Mouse (Mus musculus) cerebellum, adult 8-10 months (tissue): Measurements from ENCODE around the gene Thada.
"Not testable (repeated sequence)": the region's sequence is repeated elsewhere in the genome, so short reads cannot be mapped to it uniquely, and the experiment has no call there.

Source experiments
- DNase-seq: peaks from one replicate; pipeline ENCODE4 v3.0.0; 2022

The Thada gene

DNA sequence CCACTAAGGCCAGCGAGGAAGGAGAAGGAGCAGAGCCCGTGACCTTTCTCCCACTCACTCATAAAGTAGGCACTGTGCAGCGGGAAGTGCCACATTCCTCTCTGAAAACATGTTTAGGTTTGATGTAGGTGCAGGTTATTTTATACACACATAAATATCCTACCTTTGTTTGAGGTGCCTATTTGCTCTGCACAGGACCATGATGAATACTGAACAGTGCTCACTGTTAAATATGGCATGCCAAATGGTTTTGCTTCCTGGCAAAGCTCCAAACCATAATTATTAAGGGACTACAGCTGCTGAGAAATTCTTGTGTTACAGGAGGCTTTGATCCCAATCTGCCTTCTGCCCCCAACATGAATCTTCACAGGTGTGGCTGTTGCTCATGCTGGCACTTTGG lies 259.8 kb downstream of the Thada start:
- DNase-seq = no peak

- DNase-seq = no peak
These were observed 261.0 kb downstream of the Thada start for GRCm38 (mm10) chr17:84204962-84205361.

DNA sequence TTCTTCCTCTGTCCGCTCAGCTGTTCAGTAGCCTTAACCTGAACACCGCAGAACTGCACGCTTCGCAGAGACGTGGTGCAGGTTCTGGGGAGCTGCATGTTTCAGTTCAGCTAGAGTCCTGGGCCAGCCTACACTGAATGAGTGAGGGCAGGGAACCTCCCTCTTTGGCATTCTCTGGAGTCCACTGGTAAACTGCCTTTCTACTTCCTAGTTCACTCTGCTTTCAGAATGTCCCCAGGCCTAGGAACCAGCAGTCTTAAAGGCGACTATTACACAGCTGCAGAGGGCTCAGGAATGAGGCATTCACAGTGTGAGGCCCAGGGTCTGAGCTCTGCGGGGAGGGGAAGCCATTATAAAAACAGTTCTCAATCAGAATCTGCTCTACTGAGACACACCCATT lies 262.7 kb downstream of the Thada start:
- no peak for DNase-seq

- no peak for DNase-seq
These were observed 264.8 kb downstream of the Thada start for GRCm38 (mm10) chr17:84201183-84201582.

- no peak for DNase-seq
These were observed 268.1 kb downstream of the Thada start for GRCm38 (mm10) chr17:84197912-84198344.

DNA sequence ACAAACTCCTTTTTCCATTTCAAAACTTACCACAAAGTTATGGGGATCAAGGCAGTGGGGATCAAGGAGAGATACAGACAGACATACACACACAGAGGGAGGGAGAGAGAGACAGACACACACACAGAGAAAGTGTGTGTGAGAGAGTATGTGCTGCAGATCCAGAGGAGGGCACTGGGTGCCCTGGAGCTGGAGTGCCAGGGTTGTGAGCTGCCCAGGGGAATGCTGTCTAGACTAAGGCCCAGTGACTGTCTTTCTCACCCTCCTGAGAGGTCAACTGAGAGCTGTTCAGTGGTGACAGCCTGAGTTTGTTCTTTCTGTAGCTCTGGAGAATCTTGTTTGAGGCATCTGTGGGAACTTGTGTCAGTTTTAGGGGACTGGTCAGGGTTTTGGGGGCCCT lies 269.7 kb downstream of the Thada start:
- no peak for DNase-seq

- DNase-seq = no peak
These were observed 270.2 kb downstream of the Thada start for GRCm38 (mm10) chr17:84195835-84196234.

DNA sequence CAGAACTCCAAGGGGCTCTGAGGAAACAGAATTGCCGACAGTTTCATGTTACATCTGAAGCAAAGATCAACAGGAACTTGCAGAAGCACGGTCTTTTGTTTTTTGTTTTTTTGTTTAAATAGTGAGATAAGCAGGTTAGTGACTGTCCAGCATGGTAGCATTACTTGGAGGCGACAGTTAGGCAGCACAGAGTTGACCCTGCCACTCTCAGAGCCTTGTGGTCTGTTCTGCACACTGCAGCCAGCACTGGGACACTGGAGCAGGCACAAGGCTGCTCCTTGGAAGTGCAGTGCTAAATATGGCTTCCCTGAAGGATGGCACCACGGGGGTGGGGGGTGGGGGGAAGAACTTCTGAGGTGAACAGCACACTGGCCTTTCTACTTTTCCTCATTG lies 271.0 kb downstream of the Thada start:
- DNase-seq = no peak

DNA sequence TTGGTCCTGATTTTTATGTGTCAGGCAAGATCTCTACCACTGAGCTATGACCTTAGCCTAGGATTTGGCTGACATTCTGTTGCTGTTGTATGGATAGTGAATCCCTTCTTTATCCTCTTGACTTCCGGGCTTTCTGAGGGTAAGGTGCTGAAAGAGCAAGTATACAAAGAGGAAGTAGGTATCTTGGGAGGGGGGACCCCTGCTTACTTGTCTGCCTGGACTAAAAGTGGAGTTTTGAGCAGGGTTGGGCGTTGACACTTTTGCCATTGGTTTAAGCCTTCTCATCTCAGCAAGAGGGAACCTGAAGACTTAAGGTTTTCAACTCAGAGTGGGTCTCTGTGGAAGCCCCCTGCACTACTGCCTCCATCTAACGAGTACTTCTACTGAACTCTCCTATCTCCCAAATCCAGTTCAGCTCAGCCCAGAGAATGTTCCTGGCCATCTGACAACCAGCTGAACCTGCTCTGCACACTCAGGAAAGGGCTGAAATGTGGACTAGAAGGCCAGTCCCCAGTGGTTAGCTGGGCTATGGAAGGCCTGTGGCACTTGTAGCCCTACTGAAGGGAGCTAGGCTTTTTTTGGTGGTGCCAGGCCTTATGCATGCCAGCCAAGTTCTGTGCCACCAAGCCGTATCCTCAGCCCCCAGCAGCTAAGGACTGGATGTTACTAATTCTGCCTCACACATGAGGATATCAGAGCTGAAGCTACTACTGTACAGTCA lies 271.6 kb downstream of the Thada start:
- DNase-seq = no peak

DNA sequence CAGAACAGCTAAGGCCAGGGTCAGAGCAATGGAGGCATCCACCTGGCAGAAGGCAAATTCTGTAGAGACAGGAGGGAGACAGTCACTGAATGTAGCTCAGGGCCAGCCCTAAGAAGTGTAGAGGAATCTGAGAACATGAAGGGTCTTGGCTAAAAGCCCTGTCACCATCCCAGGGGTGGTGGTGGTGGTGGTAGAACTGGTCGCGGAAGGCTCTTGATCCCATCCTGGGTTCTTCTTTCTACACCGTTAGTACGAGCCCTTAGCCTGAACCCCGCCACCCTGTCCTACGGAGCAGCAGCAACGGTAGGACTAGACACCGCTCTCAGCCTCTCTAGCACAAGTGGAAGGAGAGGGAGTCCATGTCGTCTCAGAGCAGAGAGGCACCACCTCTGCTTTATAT lies 272.6 kb downstream of the Thada start:
- no peak for DNase-seq

- DNase-seq = no peak
These were observed 274.1 kb downstream of the Thada start for GRCm38 (mm10) chr17:84191946-84192345.

DNA sequence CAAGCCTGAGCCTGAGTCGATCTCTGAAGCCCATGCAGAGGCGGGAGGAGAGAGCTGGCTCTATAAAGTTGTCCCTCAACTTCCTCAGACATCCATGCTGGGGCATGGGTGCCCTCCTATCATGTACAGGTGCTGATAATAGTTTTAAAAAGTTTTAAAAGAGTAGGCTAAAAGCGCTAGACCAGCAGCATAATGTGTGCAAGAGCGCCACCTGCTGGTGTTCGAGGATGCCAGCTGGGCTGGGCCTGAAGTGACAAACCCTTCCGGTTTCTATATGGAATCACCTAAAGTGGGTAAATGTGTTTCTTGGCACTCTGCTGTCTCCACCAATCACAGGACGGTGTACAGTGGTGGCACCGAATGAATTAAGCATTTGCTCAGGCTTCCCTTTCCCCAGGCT lies 275.1 kb downstream of the Thada start:
- DNase-seq = peak; percentile 67

DNA sequence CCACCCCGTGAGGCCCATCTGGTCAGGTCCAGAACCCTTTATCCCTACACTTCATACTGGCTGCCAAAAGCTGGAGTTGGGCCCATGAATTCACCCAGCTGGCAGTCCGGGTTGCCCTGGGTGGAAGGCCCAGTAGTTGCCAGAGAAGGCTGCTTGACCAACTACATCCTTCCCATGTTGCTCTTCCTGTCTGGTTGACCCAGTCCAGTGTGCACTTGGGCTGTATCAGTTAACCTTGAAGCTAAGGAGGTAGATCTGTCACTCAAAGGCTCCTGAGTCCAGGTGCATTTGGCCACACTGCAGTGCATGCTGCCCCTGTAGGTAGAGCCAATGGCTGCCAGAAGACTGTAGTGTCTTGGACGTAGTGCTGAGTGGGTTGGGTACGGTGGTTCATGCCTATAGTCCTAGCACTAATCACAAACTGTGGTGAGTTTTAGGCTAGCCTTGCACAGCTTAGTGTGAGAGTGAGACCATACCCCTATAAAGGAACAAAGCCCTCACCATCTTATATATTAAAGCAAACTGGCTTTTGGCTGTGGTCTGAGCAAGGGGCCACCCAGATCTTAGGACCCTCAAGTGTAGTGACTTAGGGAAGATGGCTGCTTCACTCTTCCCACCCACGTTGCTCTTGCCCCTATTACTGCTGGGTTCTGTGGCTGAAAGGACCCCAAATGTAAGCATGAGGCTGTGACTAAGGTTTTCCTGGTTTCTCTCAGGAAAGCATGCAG lies 276.7 kb downstream of the Thada start:
- DNase-seq = no peak

GRCm38 (mm10) chr17:84188374-84188961 lies 277.5 kb downstream of the Thada start:
- DNase-seq = peak; percentile 44

- peak; percentile 36 for DNase-seq
These were observed 278.2 kb downstream of the Thada start, which contains the start of gene Zfp36l2 for GRCm38 (mm10) chr17:84187727-84188373. TSS of gene Zfp36l2 (minus strand) at chr17:84187947.

- DNase-seq = not testable (repeated sequence)
These were observed 278.7 kb downstream of the Thada start for GRCm38 (mm10) chr17:84187264-84187663.

GRCm38 (mm10) chr17:84186451-84187202 lies 279.4 kb downstream of the Thada start:
- DNase-seq = no peak

DNA sequence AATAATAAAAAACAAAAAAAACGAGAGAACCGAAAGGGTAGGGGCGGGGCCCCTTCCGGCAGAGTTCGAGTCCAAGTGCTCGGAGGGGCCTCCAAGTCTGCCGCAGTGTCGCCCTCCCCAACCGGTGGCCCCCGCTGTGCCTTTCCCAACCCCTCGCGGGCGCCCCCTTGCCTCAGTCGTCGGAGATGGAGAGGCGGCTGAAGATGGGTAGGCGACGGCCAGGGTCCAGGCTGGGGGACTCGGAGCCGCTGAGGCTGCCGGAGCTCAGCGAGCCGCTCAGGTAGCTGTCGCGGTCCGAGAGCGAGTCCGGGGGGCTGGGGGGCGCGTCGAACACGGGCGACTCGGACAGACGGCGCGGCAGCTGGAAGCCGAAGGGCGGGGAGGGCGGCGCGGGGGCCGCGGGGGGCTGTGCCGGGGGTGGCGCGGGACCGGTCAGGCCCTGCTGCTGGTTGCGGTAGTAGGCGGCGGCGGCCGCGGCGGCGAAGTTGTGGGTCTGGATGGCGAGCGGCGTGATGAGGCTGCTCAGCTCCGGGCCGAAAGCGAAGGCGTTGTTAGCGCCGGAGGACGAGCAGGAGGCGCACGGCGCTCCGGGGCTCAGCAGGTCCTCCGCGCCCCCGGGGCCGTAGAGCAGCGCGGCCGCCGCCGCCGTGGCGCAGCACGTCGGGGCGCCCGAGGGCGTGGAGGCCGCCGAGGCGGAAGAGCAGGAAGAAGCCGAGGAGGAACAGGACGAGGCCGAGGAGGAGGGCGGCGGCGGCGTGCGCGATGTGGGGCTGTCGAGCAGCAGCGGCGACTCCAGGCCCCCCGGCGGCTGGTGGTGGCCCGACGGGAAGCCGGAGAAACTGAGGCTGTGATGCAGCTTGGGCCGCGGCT lies 280.2 kb downstream of the Thada start:
- DNase-seq = no peak

DNA sequence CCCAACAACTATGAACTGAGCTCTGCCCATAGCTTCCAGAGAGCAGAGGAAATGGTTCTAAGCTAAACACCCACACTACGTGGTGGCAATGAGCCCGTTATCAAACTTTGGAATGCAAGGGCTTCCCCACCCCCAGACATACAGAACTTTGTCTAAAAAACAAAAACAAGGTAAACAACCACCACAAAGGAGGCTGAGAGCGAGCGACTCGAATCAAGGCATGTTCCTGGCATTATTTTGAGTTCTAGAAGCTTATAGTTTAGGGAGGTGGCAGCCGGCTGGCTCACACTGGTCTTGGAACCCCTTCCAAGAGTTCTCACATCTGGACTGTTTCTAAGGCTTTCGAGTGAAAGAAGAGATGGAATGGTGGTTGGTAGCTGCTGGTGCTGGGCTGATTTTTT lies 281.0 kb downstream of the Thada start:
- no peak for DNase-seq

- no peak for DNase-seq
These were observed 282.7 kb downstream of the Thada start for GRCm38 (mm10) chr17:84183291-84183781.
